Mouse (Mus musculus): Measurements from ENCODE around the gene Ifi27l2b.

- TF ChIP-seq CTCF (IDR thresholded peaks at IDR 0.05; ENCODE audit: insufficient read depth, low read length) (no peak), POLR2A (IDR thresholded peaks at IDR 0.05; ENCODE audit: borderline replicate concordance, extremely low read depth, low read depth, low read length) (no peak)
Observed at GRCm38 (mm10) chr12:103457140-103457539, at the start of gene Ifi27l2b.

Measured in lung, adult 2 months (tissue).